Comparison of ENCODE assay signal across 22 mouse cellular contexts in genomic region chr4:140640242-140640523, GRCm38 (mm10). TPM values are rescaled to one million over a fixed set of nuclear protein-coding genes. Genes with fewer than 3 reads are reported as not detected.
DNase-seq lines count a peak whose midpoint lies in the region; ATAC-seq and TF ChIP-seq lines count a peak whose summit lies in the region.
"Had no signal": no experiment of that assay in that cellular context is flagged by ENCODE, and none has a peak within 500 bp of the region (broad histone marks: within the 10 kb centered on the region; RNA-seq: fewer than 3 reads in every experiment).

No protein-coding gene starts in this region.

- H3K27me3 ChIP-seq in cerebellum, adult 2 months (ENCODE audit: control insufficient read depth, insufficient read depth, low read length): no peaks in the 10 kb centered on the region
- no peaks in the 10 kb centered on the region for H3K27me3 ChIP-seq in intestine, embryonic 16.5 days (replicated peaks; ENCODE audit: control insufficient read depth, insufficient read depth, low read length)
- H3K27me3 ChIP-seq: embryonic facial prominence, embryonic 13.5 days; forebrain, embryonic 12.5 days; forebrain, embryonic 15.5 days; heart, embryonic 13.5 days; hindbrain, embryonic 12.5 days; hindbrain, embryonic 15.5 days had no signal

- no peak for DNase-seq in cerebellum, adult 2 months
- no peak for DNase-seq in cerebellum, adult 9-11 months
- DNase-seq in layer of hippocampus, adult 2 months (ENCODE audit: low spot score in 2 of 2): no peak
- DNase-seq in layer of hippocampus, adult 9-11 months: no peak
- DNase-seq in adrenal gland, postnatal 25 days: no peak
- DNase-seq: adrenal gland, postnatal 10 days; gastrocnemius, postnatal 25 days; heart, adult 2 months; heart, postnatal 14 days; kidney, adult 18-20 months had no signal

- ATAC-seq in intestine, embryonic 16.5 days: peak; percentile 49
- ATAC-seq in granulocyte monocyte progenitor cell, adult 5-6 weeks (replicated peaks; ENCODE audit: poor library complexity, severe bottlenecking): no peak
- ATAC-seq: forebrain, embryonic 15.5 days; inflammation-experienced regulatory T-cells, adult 6 months had no signal

- no peak for TF ChIP-seq POLR2A in cerebellum, adult 2 months (IDR thresholded peaks at IDR 0.05; ENCODE audit: borderline replicate concordance, insufficient read depth, low read length)

- 58% methylated on average over 8 of the region's 8 CpGs for WGBS in cerebellum, adult 2 months
- 78% methylated on average over 8 of the region's 8 CpGs for WGBS in intestine, embryonic 16.5 days

- no peak overlapping the region for H3K9ac ChIP-seq in intestine, embryonic 16.5 days (ENCODE audit: low read depth, low read length)
- H3K9ac ChIP-seq: embryonic facial prominence, embryonic 13.5 days; forebrain, embryonic 12.5 days; forebrain, embryonic 15.5 days; heart, embryonic 13.5 days; hindbrain, embryonic 12.5 days; hindbrain, embryonic 15.5 days had no signal

- H3K4me2 ChIP-seq in intestine, embryonic 16.5 days (ENCODE audit: low read depth, low read length): no peak overlapping the region
- H3K4me2 ChIP-seq: embryonic facial prominence, embryonic 13.5 days; forebrain, embryonic 12.5 days; forebrain, embryonic 15.5 days; heart, embryonic 13.5 days; hindbrain, embryonic 12.5 days; hindbrain, embryonic 15.5 days had no signal

- peaks cover 80% of the 10 kb centered on the region for H3K4me1 ChIP-seq in cerebellum, adult 2 months (ENCODE audit: control insufficient read depth, insufficient read depth, low read length)
- H3K4me1 ChIP-seq in intestine, embryonic 16.5 days (ENCODE audit: control insufficient read depth, insufficient read depth, low read length): peaks cover 20% of the 10 kb centered on the region

- H3K9me3 ChIP-seq in intestine, embryonic 16.5 days (ENCODE audit: control insufficient read depth, low read length): no peaks in the 10 kb centered on the region
- H3K9me3 ChIP-seq: embryonic facial prominence, embryonic 13.5 days; forebrain, embryonic 12.5 days; forebrain, embryonic 15.5 days; hindbrain, embryonic 12.5 days; hindbrain, embryonic 15.5 days had no signal

- H3K4me3 ChIP-seq in cerebellum, adult 2 months (replicated peaks; ENCODE audit: insufficient read depth, low read depth, low read length): no peak overlapping the region
- no peak overlapping the region for H3K4me3 ChIP-seq in layer of hippocampus, adult 2 months
- no peak overlapping the region for H3K4me3 ChIP-seq in intestine, embryonic 16.5 days (ENCODE audit: low read length)
- H3K4me3 ChIP-seq: embryonic facial prominence, embryonic 10.5 days; embryonic facial prominence, embryonic 13.5 days; erythroblast, embryonic 14.5 days; forebrain, embryonic 12.5 days; forebrain, embryonic 15.5 days; heart, adult 2 months; heart, embryonic 10.5 days; heart, embryonic 13.5 days; hindbrain, embryonic 12.5 days; hindbrain, embryonic 15.5 days had no signal

- no peaks in the 10 kb centered on the region for H3K36me3 ChIP-seq in intestine, embryonic 16.5 days (ENCODE audit: control insufficient read depth, insufficient read depth, low read length)
- H3K36me3 ChIP-seq: forebrain, embryonic 15.5 days; hindbrain, embryonic 15.5 days had no signal

- no peak for TF ChIP-seq CTCF in cerebellum, adult 2 months (IDR thresholded peaks at IDR 0.05; ENCODE audit: borderline replicate concordance, insufficient read depth, low read depth, low read length)
- TF ChIP-seq CTCF in layer of hippocampus, adult 2 months (conservative IDR thresholded peaks at IDR 0.05): no peak

- peak overlapping the region; percentile 65; the same call in 1 of the 2 replicates for H3K27ac ChIP-seq in cerebellum, adult 2 months (ENCODE audit: insufficient read depth, low read length)
- peak overlapping the region; percentile 90; the same call in 1 of the 2 replicates for H3K27ac ChIP-seq in layer of hippocampus, adult 2 months
- H3K27ac ChIP-seq in intestine, embryonic 16.5 days (ENCODE audit: low read length): no peak overlapping the region
- H3K27ac ChIP-seq: embryonic facial prominence, embryonic 10.5 days; embryonic facial prominence, embryonic 13.5 days; forebrain, embryonic 12.5 days; heart, adult 2 months; heart, embryonic 10.5 days; heart, embryonic 13.5 days; hindbrain, embryonic 12.5 days; hindbrain, embryonic 15.5 days had no signal

RNA-seq across cellular contexts. Expression of gene Arhgef10l, which starts 25.6 kb away (rescaled TPM):
- polyA plus RNA-seq in cerebellum, adult 2 months (2012; rRNA removed): 52.7 and 55.5 TPM in 2 replicates
- 10 to 100 TPM; 43.9 to 52.8 TPM for total RNA-seq in layer of hippocampus, adult 2 months (2021)
- 12.1 and 14.3 TPM in 2 replicates for polyA plus RNA-seq in intestine, embryonic 16.5 days (2015; fragmentation: Nextera tagmentation; extraction: Ambion mirVana)
- total RNA-seq in adrenal gland, postnatal 25 days (2021): 10.0 and 16.6 TPM in 2 replicates
- total RNA-seq in granulocyte monocyte progenitor cell, adult 5-6 weeks (2014; fragmentation: Nextera tagmentation): 4.2 and 6.0 TPM in 2 replicates
- total RNA-seq in granulocyte monocyte progenitor cell, adult 5-6 weeks (2017): 6.9 and 7.2 TPM in 2 replicates
